Mouse (Mus musculus): ENCODE measurements at regions not wholly inside any gene's neighbourhood (a gene's known extent, or its start where the extent isn't known, plus 50 kb on each side); places are given as distances from the start of the nearest gene placed in this dataset.

DNA sequence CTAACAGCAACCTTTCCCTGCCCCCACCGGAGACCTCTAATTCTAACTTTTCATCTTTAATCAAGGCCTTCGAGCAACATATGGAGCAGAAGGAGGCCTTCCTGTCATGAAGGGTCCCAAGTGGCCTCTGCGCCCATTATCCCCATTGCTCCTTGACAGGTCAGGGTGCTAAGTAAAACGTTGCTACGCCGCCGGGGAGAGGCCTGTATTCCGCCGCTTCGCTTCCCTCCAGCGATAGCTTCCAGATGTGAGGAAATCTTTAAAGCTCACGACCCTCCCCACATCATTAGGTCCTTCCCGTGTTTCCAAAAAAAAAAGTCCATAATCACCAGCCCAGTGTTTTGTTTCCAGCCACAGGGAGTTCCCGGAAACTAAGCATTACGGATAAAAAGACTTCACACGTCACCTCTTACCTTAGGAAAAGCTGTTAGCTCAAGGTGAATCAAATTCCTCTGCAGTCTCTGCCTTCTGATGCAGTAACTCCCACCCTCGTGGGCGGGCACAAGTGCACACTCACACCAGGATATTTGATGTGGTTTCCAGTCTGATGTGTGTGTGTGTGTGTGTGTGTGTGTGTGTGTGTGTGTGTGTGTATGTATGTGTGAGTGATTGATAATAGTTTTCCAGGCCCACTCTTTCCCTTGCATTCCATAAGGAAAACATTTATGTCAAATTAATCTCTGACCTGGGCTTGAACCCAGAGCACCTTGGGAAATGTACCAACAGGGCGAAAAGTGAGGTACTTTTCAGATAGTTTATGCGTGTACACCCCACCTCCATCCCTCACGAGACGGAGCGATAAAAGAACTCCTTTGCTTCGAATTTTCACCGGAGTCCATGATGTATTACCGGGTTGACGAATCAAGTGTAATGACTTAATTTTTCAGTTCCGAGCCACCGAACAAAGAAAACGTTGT is 107.5 kb downstream of the Gm45692 start:
- Histone ChIP-seq H3K27me3 (0 out of 2 replicates have a peak, but pooled peaks cover 3% of the 10 kb centered on the region), H3K27ac (0 out of 2 replicates have a peak overlapping the region, but pooled peaks have one; percentile 27), H3K4me3 (no peak overlapping the region), H3K9me3 (no peaks in the 10 kb centered on the region), H3K9ac (0 out of 2 replicates have a peak overlapping the region, but pooled peaks have one; percentile 3), H3K4me2 (replicated peaks) (peak overlapping the region; percentile 35), H3K36me3 (no peaks in the 10 kb centered on the region), H3K4me1 (peaks cover 13% of the 10 kb centered on the region)
- ATAC-seq (ENCODE audit: insufficient number of reproducible peaks, insufficient read depth, low FRiP score, low TSS enrichment) = peak; percentile 69; the same call in 1 of the 2 replicates
- WGBS = 23% methylated on average over 30 of the region's 30 CpGs

DNA sequence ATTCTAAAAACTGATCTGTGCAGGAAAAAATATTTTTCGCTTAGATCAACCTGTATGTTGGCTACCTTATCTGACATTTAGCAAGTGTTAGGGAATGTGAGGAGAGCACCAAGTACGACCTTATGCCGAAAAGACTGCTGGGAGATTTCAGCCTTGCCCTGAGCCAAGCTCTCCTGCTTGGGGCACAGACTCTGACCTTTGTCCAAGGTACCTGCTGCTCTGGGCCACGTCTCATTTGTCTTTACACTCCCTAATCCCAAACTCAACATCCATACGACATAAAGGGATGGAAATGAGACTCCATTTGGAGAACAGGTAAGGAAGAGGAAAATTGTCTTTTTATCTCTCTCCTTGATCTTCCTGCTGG is 108.2 kb downstream of the Gm45692 start:
- Histone ChIP-seq H3K4me3 (no peak overlapping the region), H3K4me2 (replicated peaks) (0 out of 2 replicates have a peak overlapping the region, but pooled peaks have one; percentile 6), H3K27me3 (0 out of 2 replicates have a peak, but pooled peaks cover 2% of the 10 kb centered on the region), H3K36me3 (no peaks in the 10 kb centered on the region), H3K9me3 (no peaks in the 10 kb centered on the region), H3K9ac (no peak overlapping the region), H3K27ac (no peak overlapping the region), H3K4me1 (peaks cover 13% of the 10 kb centered on the region)
- 21% methylated on average over 5 of the region's 5 CpGs for WGBS
- no peak for ATAC-seq (ENCODE audit: insufficient number of reproducible peaks, insufficient read depth, low FRiP score, low TSS enrichment)

DNA sequence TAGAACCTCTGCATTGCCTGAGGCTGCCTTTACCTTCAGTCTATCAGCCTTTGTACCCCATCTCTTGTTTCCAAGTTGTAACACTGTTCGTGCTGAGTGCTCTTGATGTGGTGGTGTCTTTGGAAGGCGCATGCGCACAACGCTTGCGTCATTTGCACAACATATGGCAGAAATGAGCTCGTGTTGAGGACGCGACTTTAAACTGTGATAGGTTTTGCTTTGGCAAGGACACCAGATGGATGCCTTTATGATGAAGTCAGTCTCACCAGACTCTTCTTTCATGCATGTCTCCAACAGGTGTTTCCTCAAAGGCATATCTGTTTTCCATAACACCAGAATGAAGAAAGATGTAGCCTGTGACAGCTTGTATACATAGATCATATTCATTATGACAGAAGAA is 110.2 kb downstream of the Gm45692 start:
- peaks cover 13% of the 10 kb centered on the region for H3K4me1 ChIP-seq
- 78% methylated on average over 8 of the region's 8 CpGs for WGBS
- H3K4me2 ChIP-seq (replicated peaks) = no peak overlapping the region
- no peak for ATAC-seq (ENCODE audit: insufficient number of reproducible peaks, insufficient read depth, low FRiP score, low TSS enrichment)
- H3K27me3 ChIP-seq = no peaks in the 10 kb centered on the region
- H3K27ac ChIP-seq = no peak overlapping the region
- no peak overlapping the region for H3K9ac ChIP-seq
- H3K36me3 ChIP-seq = no peaks in the 10 kb centered on the region
- 0 out of 2 replicates have a peak, but pooled peaks cover 4% of the 10 kb centered on the region for H3K9me3 ChIP-seq
- no peak overlapping the region for H3K4me3 ChIP-seq

DNA sequence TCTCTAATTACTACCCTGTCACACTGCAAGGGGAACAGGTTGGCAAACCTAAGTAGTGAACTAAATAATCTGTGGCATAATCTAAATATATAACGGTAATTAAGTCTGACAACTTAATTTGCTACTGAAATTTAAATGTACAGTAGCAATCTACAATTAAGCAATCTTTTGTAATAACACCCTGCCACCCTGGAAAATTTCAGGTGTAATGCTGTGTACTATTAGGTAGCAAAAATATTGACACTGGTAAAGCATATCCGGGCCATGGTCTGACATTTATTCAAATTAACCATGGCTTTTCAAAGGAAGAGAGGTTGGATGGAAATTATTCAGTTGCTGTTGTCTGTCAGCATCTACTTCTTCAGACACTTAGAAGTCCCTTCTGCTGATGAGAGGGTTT is 119.7 kb downstream of the Gm45692 start:
- no peak overlapping the region for H3K4me2 ChIP-seq (replicated peaks)
- H3K4me3 ChIP-seq = no peak overlapping the region
- no peak overlapping the region for H3K9ac ChIP-seq
- no peaks in the 10 kb centered on the region for H3K4me1 ChIP-seq
- H3K36me3 ChIP-seq = no peaks in the 10 kb centered on the region
- H3K27me3 ChIP-seq = no peaks in the 10 kb centered on the region
- H3K27ac ChIP-seq = no peak overlapping the region
- ATAC-seq (ENCODE audit: insufficient number of reproducible peaks, insufficient read depth, low FRiP score, low TSS enrichment) = no peak
- WGBS = 80% methylated on average over 2 of the region's 2 CpGs
- H3K9me3 ChIP-seq = 0 out of 2 replicates have a peak, but pooled peaks cover 2% of the 10 kb centered on the region

DNA sequence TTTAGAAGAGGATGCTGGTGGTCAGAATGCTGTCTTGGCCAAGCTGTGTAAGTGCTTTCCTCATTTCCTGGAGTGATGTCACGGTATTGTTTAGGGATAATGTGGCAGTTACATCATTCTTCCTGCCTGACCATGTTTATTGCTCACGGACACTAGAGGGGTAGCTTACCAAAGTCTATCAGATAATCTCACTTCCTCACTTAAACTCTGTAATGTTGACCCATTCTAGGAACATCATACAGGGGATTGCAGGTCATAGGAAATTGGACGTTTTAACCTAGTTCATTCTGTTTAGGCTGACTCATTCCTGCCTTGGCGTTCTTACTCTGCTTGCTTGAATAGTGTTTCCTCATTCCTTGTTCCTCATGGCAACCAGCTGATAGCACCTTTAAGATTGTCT is 120.3 kb downstream of the Gm45692 start:
- Histone ChIP-seq H3K4me2 (replicated peaks) (no peak overlapping the region), H3K4me1 (no peaks in the 10 kb centered on the region), H3K9ac (no peak overlapping the region), H3K9me3 (no peaks in the 10 kb centered on the region), H3K27me3 (no peaks in the 10 kb centered on the region), H3K36me3 (no peaks in the 10 kb centered on the region), H3K27ac (no peak overlapping the region), H3K4me3 (no peak overlapping the region)
- ATAC-seq (ENCODE audit: insufficient number of reproducible peaks, insufficient read depth, low FRiP score, low TSS enrichment) = no peak
- 72% methylated on average over 4 of the region's 4 CpGs for WGBS

DNA sequence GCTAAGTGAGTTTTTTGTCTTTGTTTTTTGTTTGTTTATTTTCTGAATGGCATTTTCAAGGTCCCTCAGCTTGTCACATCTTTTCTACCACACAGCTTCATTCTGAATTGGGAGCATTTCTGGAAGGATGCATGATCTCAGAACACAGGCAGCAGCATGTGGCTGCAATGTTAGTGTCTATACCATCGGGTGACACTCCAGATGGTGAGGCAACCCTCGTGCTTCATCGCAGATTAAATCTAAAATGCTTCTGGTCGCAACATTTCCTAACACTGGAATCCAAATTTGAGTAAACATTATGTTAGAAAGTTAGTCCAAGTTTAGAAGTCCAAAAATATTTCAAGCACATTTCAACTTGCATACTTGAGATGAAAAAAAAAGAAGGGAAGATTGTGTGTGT is 124.4 kb downstream of the Gm45692 start:
- H3K27me3 ChIP-seq = no peaks in the 10 kb centered on the region
- H3K4me1 ChIP-seq = no peaks in the 10 kb centered on the region
- no peak overlapping the region for H3K9ac ChIP-seq
- H3K4me2 ChIP-seq (replicated peaks) = no peak overlapping the region
- H3K9me3 ChIP-seq = no peaks in the 10 kb centered on the region
- 80% methylated on average over 4 of the region's 4 CpGs for WGBS
- H3K36me3 ChIP-seq = no peaks in the 10 kb centered on the region
- no peak overlapping the region for H3K27ac ChIP-seq
- H3K4me3 ChIP-seq = no peak overlapping the region
- ATAC-seq (ENCODE audit: insufficient number of reproducible peaks, insufficient read depth, low FRiP score, low TSS enrichment) = no peak

DNA sequence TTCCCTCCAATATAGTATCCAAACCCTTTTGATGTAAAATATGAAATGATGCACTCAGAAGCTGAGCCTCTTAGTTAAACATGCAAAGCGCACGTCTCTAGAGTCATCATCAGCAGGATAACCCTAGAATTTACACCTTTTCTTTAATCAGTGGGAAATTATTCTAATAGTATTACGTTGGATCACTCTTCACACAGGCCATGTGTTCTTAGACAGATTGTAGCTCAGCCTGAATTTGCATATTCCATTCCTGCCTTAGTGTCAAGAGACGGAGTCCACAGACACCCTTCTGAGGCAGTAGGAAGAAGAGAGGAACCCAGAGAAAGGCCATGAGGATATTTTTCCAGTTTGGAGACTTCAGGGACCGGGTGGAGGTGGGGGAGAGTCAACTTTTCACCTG is 125.0 kb downstream of the Gm45692 start:
- Histone ChIP-seq H3K4me2 (replicated peaks) (no peak overlapping the region), H3K4me3 (no peak overlapping the region), H3K4me1 (no peaks in the 10 kb centered on the region), H3K9me3 (no peaks in the 10 kb centered on the region), H3K9ac (no peak overlapping the region), H3K27me3 (no peaks in the 10 kb centered on the region), H3K36me3 (no peaks in the 10 kb centered on the region), H3K27ac (no peak overlapping the region)
- no peak for ATAC-seq (ENCODE audit: insufficient number of reproducible peaks, insufficient read depth, low FRiP score, low TSS enrichment)
- 83% methylated on average over 5 of the region's 5 CpGs for WGBS

DNA sequence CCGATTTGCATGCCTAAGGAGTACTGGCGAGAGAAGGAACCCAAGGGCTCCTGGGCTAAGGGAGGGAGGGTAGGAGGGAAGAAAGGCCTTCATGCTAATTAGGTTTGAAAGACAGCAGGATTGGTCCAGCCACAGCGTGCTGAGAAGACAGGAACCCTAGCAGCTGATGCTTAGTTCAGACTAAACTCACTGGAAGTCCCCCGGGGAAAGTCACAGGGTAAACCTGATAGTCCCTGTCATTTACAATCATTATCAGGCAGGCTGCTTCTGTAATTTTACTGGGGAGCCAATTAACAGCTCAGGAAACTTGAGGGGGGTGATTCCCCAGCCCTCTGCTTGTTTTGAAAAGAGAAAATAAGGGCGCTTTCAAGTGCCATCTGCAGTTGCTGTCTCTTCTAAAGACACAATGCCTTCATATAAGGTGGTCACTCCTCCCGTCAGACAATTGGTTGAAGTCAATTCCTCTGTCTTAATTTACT is 135.9 kb downstream of the Gm45692 start:
- Histone ChIP-seq H3K4me3 (no peak overlapping the region), H3K9ac (no peak overlapping the region), H3K36me3 (no peaks in the 10 kb centered on the region), H3K27ac (no peak overlapping the region), H3K9me3 (0 out of 2 replicates have a peak, but pooled peaks cover 5% of the 10 kb centered on the region), H3K27me3 (no peaks in the 10 kb centered on the region), H3K4me1 (peaks cover 8% of the 10 kb centered on the region), H3K4me2 (replicated peaks) (no peak overlapping the region)
- ATAC-seq (ENCODE audit: insufficient number of reproducible peaks, insufficient read depth, low FRiP score, low TSS enrichment) = peak; percentile 35; the same call in 1 of the 2 replicates
- WGBS = 8% methylated on average over 6 of the region's 6 CpGs

DNA sequence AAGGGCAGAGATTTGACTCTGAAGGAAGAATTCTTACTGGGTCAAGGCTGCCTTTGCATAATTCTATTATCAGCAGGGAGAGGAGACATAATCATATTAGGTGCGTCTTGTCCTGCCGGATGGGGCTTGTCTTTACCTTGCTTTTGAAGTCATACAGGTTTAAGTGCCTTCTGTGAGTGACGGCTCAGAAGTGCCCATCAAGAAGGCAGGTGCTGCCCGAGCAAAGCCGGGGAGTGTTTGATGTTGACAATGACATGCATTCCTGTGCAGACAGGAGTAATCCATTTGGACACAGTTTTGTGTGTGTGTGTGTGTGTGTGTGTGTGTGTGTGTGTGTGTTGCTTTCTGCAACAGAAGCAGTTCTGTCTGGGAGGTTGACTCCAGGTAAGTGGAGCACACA is 141.0 kb downstream of the Gm45692 start:
- Histone ChIP-seq H3K9ac (no peak overlapping the region), H3K4me1 (peaks cover 11% of the 10 kb centered on the region), H3K36me3 (no peaks in the 10 kb centered on the region), H3K27me3 (no peaks in the 10 kb centered on the region), H3K27ac (no peak overlapping the region), H3K9me3 (no peaks in the 10 kb centered on the region), H3K4me2 (replicated peaks) (no peak overlapping the region), H3K4me3 (no peak overlapping the region)
- ATAC-seq (ENCODE audit: insufficient number of reproducible peaks, insufficient read depth, low FRiP score, low TSS enrichment) = peak; percentile 60; the same call in 1 of the 2 replicates
- WGBS = 51% methylated on average over 5 of the region's 5 CpGs

DNA sequence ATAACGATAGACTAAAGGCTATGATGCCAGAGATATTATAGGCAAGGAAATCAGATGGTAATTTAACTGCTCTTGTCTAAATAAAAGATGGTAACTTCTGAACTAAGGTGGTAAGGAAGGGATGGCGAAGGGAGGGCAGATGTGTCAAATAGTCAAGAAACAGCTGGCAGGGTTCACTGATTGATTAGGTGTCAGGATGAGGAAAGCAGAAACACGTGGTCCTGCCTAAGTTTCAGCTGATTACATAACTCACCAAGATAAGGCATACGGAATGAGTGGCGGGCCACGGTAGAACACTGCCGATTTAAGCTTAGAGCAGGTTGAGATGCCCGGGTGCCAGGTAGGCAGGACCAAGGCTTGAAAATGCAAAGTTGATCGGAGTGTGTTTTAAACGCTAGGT is 143.2 kb downstream of the Gm45692 start:
- WGBS = 85% methylated on average over 10 of the region's 10 CpGs
- H3K9ac ChIP-seq = no peak overlapping the region
- H3K27ac ChIP-seq = no peak overlapping the region
- peaks cover 25% of the 10 kb centered on the region for H3K4me1 ChIP-seq
- no peaks in the 10 kb centered on the region for H3K36me3 ChIP-seq
- no peak overlapping the region for H3K4me2 ChIP-seq (replicated peaks)
- no peaks in the 10 kb centered on the region for H3K27me3 ChIP-seq
- ATAC-seq (ENCODE audit: insufficient number of reproducible peaks, insufficient read depth, low FRiP score, low TSS enrichment) = no peak
- no peak overlapping the region for H3K4me3 ChIP-seq
- H3K9me3 ChIP-seq = no peaks in the 10 kb centered on the region

DNA sequence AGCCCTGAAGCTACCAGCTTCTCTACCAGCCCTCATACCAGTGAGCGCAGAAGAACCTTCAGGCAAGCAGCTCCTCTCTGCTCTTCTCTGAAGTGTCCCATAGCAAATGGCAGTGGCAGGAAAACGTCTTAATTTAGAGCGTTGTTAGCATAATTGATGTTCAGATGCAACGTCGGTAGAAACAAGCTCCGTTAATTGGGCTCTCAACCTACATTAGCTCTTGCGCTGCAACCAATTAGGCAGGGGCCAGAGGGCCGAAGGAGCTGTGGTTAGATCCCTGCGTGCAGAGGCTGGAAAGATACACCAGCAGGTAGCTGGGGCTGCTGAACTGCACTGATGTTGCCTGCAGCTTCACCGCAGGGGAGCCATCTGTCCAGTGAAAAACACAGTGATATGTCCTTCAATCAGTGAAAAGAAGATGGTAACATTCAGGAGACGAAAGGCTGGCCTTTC is 145.6 kb downstream of the Gm45692 start:
- 16% methylated on average over 11 of the region's 11 CpGs for WGBS
- Histone ChIP-seq H3K36me3 (no peaks in the 10 kb centered on the region), H3K4me1 (peaks cover 44% of the 10 kb centered on the region), H3K4me3 (no peak overlapping the region), H3K27ac (0 out of 2 replicates have a peak overlapping the region, but pooled peaks have one; percentile 2), H3K9ac (no peak overlapping the region), H3K4me2 (replicated peaks) (no peak overlapping the region), H3K9me3 (no peaks in the 10 kb centered on the region), H3K27me3 (0 out of 2 replicates have a peak, but pooled peaks cover 2% of the 10 kb centered on the region)
- no peak for ATAC-seq (ENCODE audit: insufficient number of reproducible peaks, insufficient read depth, low FRiP score, low TSS enrichment)

DNA sequence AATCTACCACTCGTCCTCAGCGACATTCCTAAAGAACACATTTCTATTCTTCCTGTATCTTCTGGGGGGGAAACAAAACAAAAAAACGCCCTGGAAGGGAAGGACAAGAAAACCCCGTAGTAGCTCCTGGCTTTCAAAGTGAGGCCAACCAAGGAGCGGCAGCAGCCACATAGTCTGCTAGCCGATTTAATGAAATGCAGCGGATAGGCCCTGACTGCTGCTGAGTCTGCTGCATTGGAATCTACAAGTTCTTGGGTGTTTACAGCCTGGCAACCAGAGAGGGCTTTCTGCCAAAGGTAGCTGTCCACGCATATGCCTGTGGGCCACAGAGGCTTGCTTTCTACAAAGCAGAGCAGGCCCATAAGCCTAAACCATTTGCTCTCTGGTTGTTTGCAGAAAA is 146.0 kb downstream of the Gm45692 start:
- Histone ChIP-seq H3K9ac (no peak overlapping the region), H3K9me3 (no peaks in the 10 kb centered on the region), H3K36me3 (no peaks in the 10 kb centered on the region), H3K4me1 (peaks cover 44% of the 10 kb centered on the region), H3K27ac (0 out of 2 replicates have a peak overlapping the region, but pooled peaks have one; percentile 2), H3K4me3 (no peak overlapping the region), H3K4me2 (replicated peaks) (no peak overlapping the region), H3K27me3 (0 out of 2 replicates have a peak, but pooled peaks cover 2% of the 10 kb centered on the region)
- no peak for ATAC-seq (ENCODE audit: insufficient number of reproducible peaks, insufficient read depth, low FRiP score, low TSS enrichment)
- WGBS = 22% methylated on average over 8 of the region's 8 CpGs

Measured in embryonic facial prominence, embryonic 12.5 days (tissue).